Mouse (Mus musculus): ENCODE measurements at regions not wholly inside any gene's neighbourhood (a gene's known extent, or its start where the extent isn't known, plus 50 kb on each side); places are given as distances from the start of the nearest gene placed in this dataset.
A peak's percentile ranks its signal among the peaks of the same experiment; 100 is the strongest.

DNA sequence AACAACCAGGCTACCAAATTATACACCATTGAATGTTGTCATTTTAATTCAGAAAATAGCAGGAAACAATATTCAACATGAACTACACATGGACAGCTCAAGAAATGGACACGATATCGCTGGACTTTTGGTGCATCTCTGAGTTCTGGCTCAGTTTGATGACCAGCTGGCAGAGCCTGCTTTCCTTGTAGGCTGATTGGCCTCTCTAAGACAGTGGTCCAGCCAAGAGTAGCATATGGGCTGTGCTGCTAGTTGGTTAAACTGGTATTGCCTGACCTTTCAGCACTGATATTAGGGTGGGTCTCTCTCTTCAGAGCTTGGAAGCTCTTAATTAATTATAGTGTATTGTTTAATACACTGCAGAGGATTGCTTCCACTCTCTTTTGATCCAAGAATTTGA is 705.8 kb upstream of the Ddx18 start:
- no peak for DNase-seq (ENCODE audit: low spot score in 2 of 2)

DNA sequence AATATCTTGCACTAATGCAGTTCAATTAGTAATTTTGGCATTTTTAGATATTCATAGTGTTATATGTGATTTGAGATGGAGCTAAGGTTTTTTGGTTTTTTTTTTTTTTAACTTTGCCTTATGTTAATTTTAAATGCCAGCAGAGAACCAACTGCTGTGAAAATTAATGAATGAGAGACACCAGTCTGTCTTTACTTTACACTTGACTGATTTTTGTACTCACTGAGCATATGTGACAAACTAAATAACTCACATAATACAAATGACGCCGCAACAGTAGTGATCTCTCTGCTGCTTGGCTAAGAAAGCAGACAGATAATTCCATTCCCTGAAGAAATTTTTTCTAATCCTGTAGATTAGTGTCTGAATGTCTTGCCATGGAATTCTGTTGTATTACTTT is 675.2 kb upstream of the Ddx18 start:
- DNase-seq (ENCODE audit: low spot score in 2 of 2), result no peak

DNA sequence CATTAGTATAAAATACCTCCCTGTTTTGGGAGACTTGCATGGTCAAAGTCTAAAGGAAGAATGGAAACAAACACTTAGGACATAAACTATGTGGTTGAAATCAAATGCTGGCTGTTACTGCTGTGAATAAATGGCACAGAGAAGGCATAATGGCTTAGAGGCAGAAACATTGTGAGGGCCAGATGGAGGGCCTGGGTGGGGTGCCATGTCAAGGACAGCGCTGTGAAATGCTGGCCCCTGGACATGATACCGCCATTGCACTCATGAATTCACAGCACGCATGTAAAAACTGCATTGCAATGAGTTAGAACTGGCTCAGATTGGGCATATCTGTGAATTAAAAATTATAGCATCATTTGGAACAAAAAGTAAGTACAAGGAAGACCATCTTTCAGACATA is 673.7 kb upstream of the Ddx18 start:
- DNase-seq (ENCODE audit: low spot score in 2 of 2), result peak in 1 of 2 experiments; percentile 2

DNA sequence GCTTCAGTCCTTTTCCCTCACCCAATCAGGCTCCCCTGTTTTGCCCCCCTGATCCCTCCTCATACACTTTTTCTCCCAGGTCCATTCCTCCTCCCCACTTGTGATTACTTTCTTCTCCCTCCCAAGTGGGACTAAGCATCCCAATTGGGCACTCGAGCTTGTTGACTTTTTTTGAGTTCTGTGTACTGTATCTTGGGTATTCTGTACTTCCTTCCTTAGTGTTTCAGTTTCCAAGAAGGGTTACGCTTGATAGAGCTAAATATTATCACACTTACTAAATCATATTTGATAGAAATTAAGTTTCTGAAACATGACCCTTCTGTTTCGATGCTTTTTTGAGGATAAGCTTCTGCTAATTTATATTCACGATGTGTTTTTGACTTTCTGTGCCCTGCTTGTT is 662.7 kb upstream of the Ddx18 start:
- no peak for DNase-seq (ENCODE audit: low spot score in 2 of 2)

DNA sequence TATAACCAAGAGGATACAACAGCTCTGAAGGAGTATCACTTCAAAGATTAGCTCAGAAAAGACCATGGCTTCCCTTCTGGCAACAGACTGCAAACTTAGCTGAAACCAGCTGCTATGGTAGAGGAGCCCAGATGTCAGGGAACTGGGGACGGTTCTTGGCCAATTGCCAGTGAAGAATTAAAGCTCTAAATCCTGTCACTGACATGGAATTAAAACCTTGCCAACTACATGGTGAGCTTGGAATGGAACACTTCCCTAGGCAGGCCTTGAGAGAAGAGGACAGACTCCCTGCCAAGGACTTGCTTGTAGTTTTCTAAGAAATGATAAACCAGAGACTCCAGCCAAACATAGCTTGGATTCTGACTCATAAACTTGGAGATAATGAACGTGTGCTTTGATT is 644.7 kb upstream of the Ddx18 start:
- DNase-seq (ENCODE audit: low spot score in 2 of 2), result peak in 1 of 2 experiments; percentile 42

DNA sequence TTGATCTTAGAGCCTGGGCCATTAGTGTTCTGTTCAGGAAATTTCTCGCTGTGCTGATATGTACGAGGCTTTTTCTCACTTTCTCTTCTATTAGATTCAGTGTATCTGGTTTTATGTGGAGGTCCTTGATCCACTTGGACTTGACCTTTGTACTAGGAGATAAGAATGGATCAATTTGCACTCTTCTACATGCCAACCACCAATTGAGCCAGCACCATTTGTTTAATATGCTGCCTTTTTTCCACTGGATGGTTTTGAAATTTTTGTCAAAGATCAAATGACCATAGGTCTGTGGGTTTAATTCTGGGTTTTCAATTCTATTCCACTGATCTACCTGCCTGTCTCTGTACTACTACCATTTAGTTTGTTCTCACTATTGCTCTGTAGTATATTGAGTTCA is 640.8 kb upstream of the Ddx18 start:
- no peak for DNase-seq (ENCODE audit: low spot score in 2 of 2)

DNA sequence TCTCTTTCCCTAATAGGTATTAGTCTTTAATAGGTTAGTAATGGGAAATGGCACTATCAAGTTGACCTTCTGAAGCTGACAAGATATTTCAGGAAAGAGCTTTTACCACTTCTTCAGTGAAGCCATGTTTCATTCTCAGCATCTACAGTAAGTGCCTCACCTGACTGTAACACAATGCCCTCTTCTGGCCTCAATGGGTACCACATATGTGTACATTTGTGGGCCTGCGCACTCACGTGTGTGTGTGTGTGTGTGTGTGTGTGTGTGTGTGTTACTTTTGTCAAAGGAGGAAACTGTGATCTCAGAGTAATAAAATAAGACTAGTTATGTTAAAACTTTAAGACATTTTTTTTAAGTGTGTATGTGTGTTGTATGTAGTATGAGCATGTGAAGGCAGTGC is 601.8 kb upstream of the Ddx18 start:
- no peak for DNase-seq (ENCODE audit: low spot score in 2 of 2)

DNA sequence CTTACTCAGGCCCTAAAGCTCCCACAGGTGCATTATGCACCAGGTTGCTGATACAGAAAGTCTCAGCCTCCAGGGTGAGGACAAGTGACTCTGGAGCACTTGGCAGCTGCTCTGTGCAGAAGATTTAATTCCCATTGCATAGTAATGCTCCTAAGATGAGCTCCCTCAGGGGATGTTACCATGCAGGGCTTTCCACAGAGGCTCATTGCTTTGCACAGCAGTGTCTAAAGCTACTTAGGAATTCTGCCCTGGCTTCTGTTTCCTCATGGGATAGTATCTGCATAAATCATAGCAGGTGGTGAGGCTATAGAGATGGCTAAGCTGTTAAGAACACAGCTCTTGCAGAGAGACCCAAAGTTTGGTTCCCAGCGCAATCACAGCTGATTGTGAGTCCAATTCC is 594.0 kb upstream of the Ddx18 start:
- no peak for DNase-seq (ENCODE audit: low spot score in 2 of 2)

DNA sequence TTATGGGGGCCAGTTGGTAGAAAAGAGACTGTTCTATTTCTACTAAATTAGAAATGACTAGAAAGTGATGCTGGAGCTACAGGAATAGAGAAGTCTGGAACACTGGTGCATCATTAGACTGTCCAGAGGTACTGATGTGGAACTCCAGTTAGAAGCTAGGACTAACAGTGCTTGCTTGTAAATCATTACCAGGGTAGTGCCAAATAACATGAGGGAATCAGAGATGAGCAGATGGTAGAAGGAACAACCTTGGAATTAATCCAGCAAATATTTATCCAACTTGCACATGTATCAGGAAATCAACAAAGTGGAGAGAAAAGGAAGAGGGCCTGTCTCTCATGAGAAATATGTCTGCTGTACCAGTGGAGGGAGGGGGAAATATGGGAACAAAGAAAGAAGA is 573.6 kb upstream of the Ddx18 start:
- DNase-seq (ENCODE audit: low spot score in 2 of 2), result no peak

DNA sequence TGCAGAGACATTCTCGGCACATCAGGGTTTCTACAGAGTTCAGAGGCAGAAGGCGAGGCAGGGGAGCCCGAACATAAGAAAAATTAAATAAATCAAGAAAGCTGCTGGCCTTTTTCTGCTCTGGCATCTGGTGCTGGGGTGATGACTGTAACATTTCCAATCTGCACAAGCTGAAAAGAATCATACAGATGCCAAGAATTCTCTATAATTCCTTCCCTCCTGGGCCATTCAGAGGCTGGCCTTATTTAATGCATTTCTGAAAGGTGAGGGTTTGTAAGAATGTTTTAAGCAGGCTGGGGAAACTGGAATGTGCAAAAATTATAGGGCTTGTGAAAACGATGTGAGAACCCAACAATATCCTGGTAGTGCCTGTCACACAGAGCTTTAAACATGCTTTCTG is 556.2 kb upstream of the Ddx18 start:
- no peak for DNase-seq (ENCODE audit: low spot score in 2 of 2)

DNA sequence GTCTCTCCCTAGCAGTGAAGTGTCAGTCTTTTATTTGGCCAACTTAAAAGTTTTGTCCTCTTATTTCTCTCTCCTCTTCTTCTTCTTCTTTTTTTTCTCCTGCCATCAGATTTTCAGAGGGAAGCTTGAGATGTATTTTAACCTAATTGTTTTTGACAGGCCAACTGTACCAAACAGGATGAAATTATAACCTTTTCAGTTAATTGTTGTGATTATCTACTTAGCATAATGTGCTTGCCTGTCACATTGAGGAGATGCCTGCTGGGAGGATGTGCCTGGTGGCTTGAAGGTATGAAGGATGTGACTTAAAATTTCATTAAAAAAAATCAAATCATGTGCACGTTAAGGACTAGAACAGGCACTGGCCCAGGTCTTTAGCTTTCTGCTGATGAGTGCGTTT is 527.9 kb upstream of the Ddx18 start:
- DNase-seq (ENCODE audit: low spot score in 2 of 2), result no peak

DNA sequence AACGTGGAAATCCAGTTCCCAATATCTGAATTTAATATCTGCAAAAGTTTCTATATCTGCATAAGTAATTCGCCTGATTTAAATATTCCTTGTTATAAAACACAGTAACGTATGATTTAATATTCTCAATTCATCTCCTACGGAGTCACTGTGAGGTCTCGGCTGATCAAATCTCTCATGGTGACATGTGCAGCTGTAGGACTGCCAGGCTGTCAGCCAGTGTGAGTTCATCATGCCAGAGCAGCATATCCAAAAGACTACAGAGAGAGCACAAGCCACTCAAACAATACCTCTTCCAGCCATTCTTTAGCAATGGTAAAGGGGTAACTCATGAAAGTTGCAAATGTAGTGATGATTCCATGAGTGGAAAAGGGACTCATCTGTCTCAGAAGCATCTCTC is 514.7 kb upstream of the Ddx18 start:
- no peak for DNase-seq (ENCODE audit: low spot score in 2 of 2)

DNA sequence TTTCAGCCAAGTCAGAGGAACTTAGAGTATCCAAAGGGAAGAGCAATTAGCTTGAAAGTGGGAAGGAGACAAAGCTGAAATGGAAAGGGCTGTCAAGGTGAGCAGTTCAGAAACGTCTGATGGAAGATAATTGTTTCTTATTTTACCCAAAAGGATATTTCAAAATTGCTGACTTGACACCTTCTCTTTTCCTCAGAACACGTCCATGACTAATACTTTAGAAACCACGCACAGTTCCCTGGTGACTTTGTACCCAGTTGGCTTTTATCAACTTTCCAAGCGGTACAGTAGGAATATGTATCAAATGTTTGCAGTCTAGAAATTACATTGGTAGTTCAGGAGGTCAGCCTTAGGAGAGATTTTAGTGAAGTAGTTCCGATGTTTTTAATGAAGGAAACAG is 508.3 kb upstream of the Ddx18 start:
- no peak for DNase-seq (ENCODE audit: low spot score in 2 of 2)

DNA sequence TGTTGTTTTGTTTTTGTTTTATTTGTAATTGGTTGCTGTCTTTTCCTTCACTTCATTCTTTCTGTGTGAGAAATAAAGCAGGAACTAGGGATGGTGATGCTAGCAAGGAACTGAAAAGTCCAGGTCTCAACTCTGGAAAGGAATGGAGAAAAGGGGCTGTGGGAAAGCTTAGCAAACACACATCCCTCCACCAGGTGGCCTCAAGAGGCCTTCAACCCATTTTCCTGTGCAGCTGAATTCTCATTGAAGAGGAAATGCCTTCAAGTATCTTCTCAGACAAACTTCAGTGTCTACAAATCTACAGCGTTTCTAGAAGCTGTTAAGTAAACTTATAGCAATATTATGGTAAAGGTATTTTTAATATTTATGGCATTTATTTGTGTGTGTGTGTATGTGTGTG is 487.4 kb upstream of the Ddx18 start:
- no peak for DNase-seq (ENCODE audit: low spot score in 2 of 2)

DNA sequence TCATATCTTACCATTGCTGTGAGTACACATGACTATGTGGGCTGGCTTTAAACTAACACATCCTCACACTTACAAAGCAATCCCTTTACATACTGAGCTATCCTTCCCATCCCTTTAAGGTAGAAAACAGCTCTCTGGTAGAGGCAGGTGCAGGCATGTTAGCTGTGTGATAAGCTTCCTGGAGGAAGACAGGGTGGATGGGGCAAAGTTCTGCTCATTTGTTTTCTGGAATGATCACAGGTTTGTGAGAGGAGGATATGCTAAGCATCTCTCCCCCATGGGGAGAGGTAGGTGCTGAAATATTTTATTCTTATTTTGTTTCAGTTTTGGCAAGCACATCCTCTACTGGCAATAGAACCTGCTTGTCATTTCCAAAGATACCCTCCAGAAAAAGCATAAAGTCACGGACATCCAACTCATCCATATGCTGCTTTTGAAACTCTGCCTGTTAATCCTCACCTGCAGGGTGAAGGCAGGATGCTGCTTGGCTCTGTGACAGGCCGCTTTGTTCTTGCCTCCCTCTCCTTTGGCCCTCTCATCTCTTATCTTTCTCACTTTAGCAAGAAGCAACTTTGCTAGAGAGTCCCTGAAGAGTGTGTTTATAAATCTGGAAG is 480.4 kb upstream of the Ddx18 start:
- no peak for DNase-seq (ENCODE audit: low spot score in 2 of 2)

DNA sequence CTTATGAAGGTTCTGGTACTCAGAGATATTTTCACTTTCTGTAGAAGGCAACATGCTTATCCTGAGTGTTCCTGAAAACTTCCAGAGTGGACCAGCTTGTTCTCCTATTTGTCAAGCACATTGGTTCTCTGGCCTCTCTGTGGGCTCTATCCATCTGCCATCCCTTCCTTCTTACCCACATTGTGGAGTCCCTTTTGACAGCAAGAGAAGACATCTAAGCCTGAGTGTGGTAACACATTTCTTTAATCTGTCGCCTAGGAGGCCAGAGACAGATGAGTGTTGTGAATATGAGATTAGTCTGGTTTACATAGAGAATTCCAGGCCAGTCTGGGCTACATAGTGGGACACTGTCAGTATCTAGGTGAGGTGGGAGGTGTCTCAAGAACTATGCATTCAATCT is 476.1 kb upstream of the Ddx18 start:
- no peak for DNase-seq (ENCODE audit: low spot score in 2 of 2)

DNA sequence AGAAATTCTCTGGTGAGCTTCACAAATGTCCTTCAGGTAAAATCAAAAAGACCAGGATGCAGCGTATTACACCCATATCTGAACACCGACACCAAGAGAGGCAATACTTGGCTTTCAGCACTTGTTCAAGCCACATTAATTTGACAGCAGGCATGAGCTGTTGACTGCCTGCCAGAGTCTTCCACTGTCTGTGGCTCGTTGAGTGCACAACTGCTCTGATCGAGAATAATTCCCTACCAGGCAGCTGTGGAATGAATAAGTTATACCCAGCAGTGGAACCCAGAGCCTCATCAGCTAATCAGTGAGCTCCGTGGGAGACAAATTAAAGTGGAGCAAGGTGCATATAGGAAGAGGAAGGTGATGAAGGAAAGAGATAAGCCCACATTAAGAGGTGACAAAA is 475.3 kb upstream of the Ddx18 start:
- peak in 1 of 2 experiments; percentile 20 for DNase-seq (ENCODE audit: low spot score in 2 of 2)

DNA sequence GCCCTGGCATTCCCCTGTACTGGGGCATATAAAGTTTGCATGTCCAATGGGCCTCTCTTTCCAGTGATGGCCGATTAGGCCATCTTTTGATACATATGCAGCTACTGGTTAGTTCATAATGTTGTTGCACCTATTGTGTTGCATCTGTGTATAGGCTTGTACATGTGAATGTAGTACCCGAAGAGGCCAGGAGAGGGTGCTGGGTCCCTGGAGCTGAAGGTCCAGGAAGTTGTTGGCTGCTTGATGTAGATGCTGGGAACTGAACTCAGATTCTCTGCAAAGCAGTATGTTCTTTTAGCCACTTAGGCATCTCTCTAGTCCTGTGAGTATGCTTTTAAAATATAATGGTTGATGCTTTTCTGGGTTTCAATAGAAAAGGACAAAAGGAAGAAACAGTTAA is 440.0 kb upstream of the Ddx18 start:
- no peak for DNase-seq (ENCODE audit: low spot score in 2 of 2)

DNA sequence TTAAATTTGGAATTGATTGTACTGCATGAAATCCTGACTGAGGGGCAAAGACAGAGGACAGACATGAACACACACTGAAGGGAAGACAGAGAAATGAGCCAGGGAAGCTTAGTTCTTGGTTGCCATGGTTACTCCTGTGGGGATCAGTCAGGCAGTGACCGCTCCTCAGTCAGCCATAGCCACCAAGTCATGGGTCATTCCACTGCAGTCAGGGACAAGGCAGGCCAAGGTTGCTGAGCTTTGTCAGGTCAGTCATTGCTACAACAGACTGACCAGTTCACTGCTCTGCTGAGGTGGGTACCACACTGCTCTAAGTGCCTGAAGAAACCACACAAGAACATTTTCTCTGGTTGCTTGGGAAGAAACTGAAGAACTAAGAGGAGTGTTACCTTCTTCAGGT is 428.7 kb upstream of the Ddx18 start:
- DNase-seq (ENCODE audit: low spot score in 2 of 2), result no peak

DNA sequence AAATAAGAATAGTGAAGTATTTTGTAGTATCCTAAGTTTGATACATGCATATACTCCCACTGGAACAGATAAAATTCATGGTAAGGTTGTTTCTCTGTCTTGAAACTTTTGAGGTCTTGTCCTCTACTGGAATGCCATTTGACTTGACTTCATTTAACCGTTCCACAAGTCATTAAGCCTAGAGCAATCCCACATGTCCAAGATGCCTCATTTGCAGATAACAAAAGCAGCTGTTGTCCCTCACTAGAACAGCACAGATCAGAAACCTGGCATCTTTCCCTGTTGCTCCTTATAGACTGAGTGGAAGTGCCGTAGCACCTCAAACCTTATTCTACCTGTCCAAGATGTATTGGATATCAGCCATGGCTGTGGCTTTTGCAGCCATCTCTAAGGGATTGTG is 422.9 kb upstream of the Ddx18 start:
- DNase-seq (ENCODE audit: low spot score in 2 of 2), result no peak

DNA sequence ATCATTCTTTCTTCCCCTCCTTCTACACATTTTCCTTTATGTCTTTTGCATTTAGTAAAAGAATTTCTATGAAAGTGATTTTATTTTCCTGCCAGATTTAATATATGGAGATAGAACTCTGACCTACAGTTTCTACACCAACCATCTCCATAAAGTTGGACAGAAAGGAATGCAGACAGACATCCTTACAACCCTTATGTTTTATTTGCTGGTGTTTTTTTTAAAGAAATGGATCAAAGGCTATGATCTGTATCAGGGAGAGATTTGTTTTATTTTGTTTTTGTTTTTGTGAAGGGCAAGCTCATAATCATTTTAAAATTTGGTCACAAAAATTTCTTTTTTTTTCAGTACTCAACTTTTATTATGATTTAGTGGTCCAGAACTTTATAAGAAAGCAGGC is 391.2 kb upstream of the Ddx18 start:
- no peak for DNase-seq (ENCODE audit: low spot score in 2 of 2)

DNA sequence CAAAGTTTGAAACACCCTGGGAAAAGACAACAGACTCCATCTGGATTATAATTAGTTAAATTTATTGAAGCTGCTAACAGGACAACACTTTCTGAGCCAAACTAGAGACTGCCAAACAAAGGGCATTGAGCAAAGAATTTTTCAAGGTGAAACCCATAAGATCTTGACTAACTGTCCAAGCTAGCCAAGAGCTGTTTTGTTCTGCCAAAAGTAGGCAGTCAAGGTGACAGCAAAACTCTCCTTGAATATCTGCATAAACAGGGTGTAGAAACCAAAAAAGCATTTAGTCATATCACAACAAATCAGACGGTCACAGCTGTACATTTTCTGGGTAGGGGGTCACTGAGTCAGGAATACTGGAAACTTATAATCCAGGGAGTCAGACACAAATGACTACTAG is 368.1 kb upstream of the Ddx18 start:
- DNase-seq (ENCODE audit: low spot score in 2 of 2), result no peak
